Mouse (Mus musculus): ENCODE results near the gene Sf3b6. TPM values are rescaled to one million over a fixed set of nuclear protein-coding genes. Genes with fewer than 3 reads are reported as not detected.
"Not testable (repeated sequence)": the region's sequence is repeated elsewhere in the genome, so short reads cannot be mapped to it uniquely, and the experiment has no call there.

Sf3b6 gene
- total and polyA plus RNA-seq, 2 experiments from 2014 or later: 72.9 to 341 TPM

GRCm38 (mm10) chr12:4777734-4778133, 39.6 kb upstream of the Sf3b6 start:
- no peak for ATAC-seq (ENCODE audit: low FRiP score)
- Histone ChIP-seq H3K36me3 (ENCODE audit: insufficient read depth, low read length) (no peaks in the 10 kb centered on the region), H3K4me2 (ENCODE audit: low read depth, low read length, poor library complexity, severe bottlenecking) (no peak overlapping the region), H3K9me3 (ENCODE audit: low read length) (no peaks in the 10 kb centered on the region), H3K4me3 (ENCODE audit: low read depth, low read length) (no peak overlapping the region), H3K27ac (ENCODE audit: low read depth, low read length) (no peak overlapping the region), H3K27me3 (ENCODE audit: insufficient read depth, low read length) (no peaks in the 10 kb centered on the region), H3K4me1 (ENCODE audit: insufficient read depth, low read length) (no peaks in the 10 kb centered on the region), H3K9ac (replicated peaks; ENCODE audit: low read length, poor library complexity, severe bottlenecking) (no peak overlapping the region)
- no peak for DNase-seq (ENCODE audit: low spot score)
- 89% methylated on average over 6 of the region's 6 CpGs for WGBS
- TF ChIP-seq CTCF (IDR thresholded peaks at IDR 0.05): no peak

- TF ChIP-seq CTCF (IDR thresholded peaks at IDR 0.05): no peak
- H3K27ac ChIP-seq (ENCODE audit: low read depth, low read length): no peak overlapping the region
- DNase-seq (ENCODE audit: low spot score): no peak
- 70% methylated on average over 2 of the region's 2 CpGs for WGBS
- no peak overlapping the region for H3K9ac ChIP-seq (replicated peaks; ENCODE audit: low read length, poor library complexity, severe bottlenecking)
- H3K36me3 ChIP-seq (ENCODE audit: insufficient read depth, low read length): no peaks in the 10 kb centered on the region
- H3K27me3 ChIP-seq (ENCODE audit: insufficient read depth, low read length): no peaks in the 10 kb centered on the region
- no peaks in the 10 kb centered on the region for H3K4me1 ChIP-seq (ENCODE audit: insufficient read depth, low read length)
- H3K4me3 ChIP-seq (ENCODE audit: low read depth, low read length): no peak overlapping the region
- no peaks in the 10 kb centered on the region for H3K9me3 ChIP-seq (ENCODE audit: low read length)
- no peak overlapping the region for H3K4me2 ChIP-seq (ENCODE audit: low read depth, low read length, poor library complexity, severe bottlenecking)
- no peak for ATAC-seq (ENCODE audit: low FRiP score)
Measured at GRCm38 (mm10) chr12:4780245-4780644, 37.1 kb upstream of the Sf3b6 start.

- H3K27ac ChIP-seq (ENCODE audit: low read depth, low read length): no peak overlapping the region
- H3K9ac ChIP-seq (replicated peaks; ENCODE audit: low read length, poor library complexity, severe bottlenecking): no peak overlapping the region
- 0 out of 2 replicates have a peak, but pooled peaks have one; percentile 13 for TF ChIP-seq CTCF (IDR thresholded peaks at IDR 0.05)
- H3K4me2 ChIP-seq (ENCODE audit: low read depth, low read length, poor library complexity, severe bottlenecking): no peak overlapping the region
- DNase-seq (ENCODE audit: low spot score) (no peak), ATAC-seq (ENCODE audit: low FRiP score) (no peak)
- WGBS: 76% methylated on average over 1 of the region's 1 CpGs
- H3K9me3 ChIP-seq (ENCODE audit: low read length): no peaks in the 10 kb centered on the region
- no peaks in the 10 kb centered on the region for H3K27me3 ChIP-seq (ENCODE audit: insufficient read depth, low read length)
- no peaks in the 10 kb centered on the region for H3K36me3 ChIP-seq (ENCODE audit: insufficient read depth, low read length)
- H3K4me1 ChIP-seq (ENCODE audit: insufficient read depth, low read length): no peaks in the 10 kb centered on the region
- H3K4me3 ChIP-seq (ENCODE audit: low read depth, low read length): no peak overlapping the region
Measured at GRCm38 (mm10) chr12:4781270-4781669, 36.1 kb upstream of the Sf3b6 start.

GRCm38 (mm10) chr12:4781725-4782404, 35.5 kb upstream of the Sf3b6 start:
- H3K27me3 ChIP-seq (ENCODE audit: insufficient read depth, low read length); DNase-seq (ENCODE audit: low spot score); H3K9me3 ChIP-seq (ENCODE audit: low read length); H3K4me2 ChIP-seq (ENCODE audit: low read depth, low read length, poor library complexity, severe bottlenecking); H3K27ac ChIP-seq (ENCODE audit: low read depth, low read length); ATAC-seq (ENCODE audit: low FRiP score); H3K4me1 ChIP-seq (ENCODE audit: insufficient read depth, low read length); H3K4me3 ChIP-seq (ENCODE audit: low read depth, low read length); H3K9ac ChIP-seq (replicated peaks; ENCODE audit: low read length, poor library complexity, severe bottlenecking); H3K36me3 ChIP-seq (ENCODE audit: insufficient read depth, low read length): not testable (repeated sequence)
- 94% methylated on average over 9 of the region's 9 CpGs for WGBS

- 57% methylated on average over 5 of the region's 5 CpGs for WGBS
Measured at GRCm38 (mm10) chr12:4783598-4783997, 33.7 kb upstream of the Sf3b6 start.

GRCm38 (mm10) chr12:4784466-4784865, 32.9 kb upstream of the Sf3b6 start:
- no peaks in the 10 kb centered on the region for H3K4me1 ChIP-seq (ENCODE audit: insufficient read depth, low read length)
- H3K9me3 ChIP-seq (ENCODE audit: low read length): no peaks in the 10 kb centered on the region
- no peak overlapping the region for H3K4me3 ChIP-seq (ENCODE audit: low read depth, low read length)
- H3K27ac ChIP-seq (ENCODE audit: low read depth, low read length): no peak overlapping the region
- no peaks in the 10 kb centered on the region for H3K27me3 ChIP-seq (ENCODE audit: insufficient read depth, low read length)
- no peak overlapping the region for H3K4me2 ChIP-seq (ENCODE audit: low read depth, low read length, poor library complexity, severe bottlenecking)
- DNase-seq (ENCODE audit: low spot score): no peak
- no peak overlapping the region for H3K9ac ChIP-seq (replicated peaks; ENCODE audit: low read length, poor library complexity, severe bottlenecking)
- no peak for ATAC-seq (ENCODE audit: low FRiP score)
- H3K36me3 ChIP-seq (ENCODE audit: insufficient read depth, low read length): no peaks in the 10 kb centered on the region
- no peak for TF ChIP-seq CTCF (IDR thresholded peaks at IDR 0.05)
- WGBS: 79% methylated on average over 2 of the region's 2 CpGs

More at GRCm38 (mm10) chr12:4783598-4783997, 33.7 kb upstream of the Sf3b6 start:
- Histone ChIP-seq H3K36me3 (ENCODE audit: insufficient read depth, low read length) (no peaks in the 10 kb centered on the region), H3K27ac (ENCODE audit: low read depth, low read length) (no peak overlapping the region), H3K4me3 (ENCODE audit: low read depth, low read length) (no peak overlapping the region), H3K4me2 (ENCODE audit: low read depth, low read length, poor library complexity, severe bottlenecking) (no peak overlapping the region), H3K9me3 (ENCODE audit: low read length) (no peaks in the 10 kb centered on the region), H3K9ac (replicated peaks; ENCODE audit: low read length, poor library complexity, severe bottlenecking) (no peak overlapping the region), H3K27me3 (ENCODE audit: insufficient read depth, low read length) (no peaks in the 10 kb centered on the region), H3K4me1 (ENCODE audit: insufficient read depth, low read length) (no peaks in the 10 kb centered on the region)
- TF ChIP-seq CTCF (IDR thresholded peaks at IDR 0.05): no peak
- no peak for DNase-seq (ENCODE audit: low spot score)
- no peak for ATAC-seq (ENCODE audit: low FRiP score)

- not testable (repeated sequence) for DNase-seq (ENCODE audit: low spot score); H3K4me3 ChIP-seq (ENCODE audit: low read depth, low read length); H3K9ac ChIP-seq (replicated peaks; ENCODE audit: low read length, poor library complexity, severe bottlenecking); H3K9me3 ChIP-seq (ENCODE audit: low read length); H3K27me3 ChIP-seq (ENCODE audit: insufficient read depth, low read length); H3K4me1 ChIP-seq (ENCODE audit: insufficient read depth, low read length); H3K4me2 ChIP-seq (ENCODE audit: low read depth, low read length, poor library complexity, severe bottlenecking); H3K36me3 ChIP-seq (ENCODE audit: insufficient read depth, low read length); ATAC-seq (ENCODE audit: low FRiP score); H3K27ac ChIP-seq (ENCODE audit: low read depth, low read length)
- 96% methylated on average over 25 of the region's 25 CpGs for WGBS
Measured at GRCm38 (mm10) chr12:4788128-4788527, 29.2 kb upstream of the Sf3b6 start.

All from midbrain, postnatal 0 days (tissue).